Mouse (Mus musculus) urinary bladder, postnatal 14 days (tissue): Measurements from ENCODE around the gene Wfdc10.

Experiments
- DNase-seq: peaks from one replicate; pipeline ENCODE4 v3.0.0; 2021; ENCODE audit warnings: low spot score

Gene Wfdc10

DNA sequence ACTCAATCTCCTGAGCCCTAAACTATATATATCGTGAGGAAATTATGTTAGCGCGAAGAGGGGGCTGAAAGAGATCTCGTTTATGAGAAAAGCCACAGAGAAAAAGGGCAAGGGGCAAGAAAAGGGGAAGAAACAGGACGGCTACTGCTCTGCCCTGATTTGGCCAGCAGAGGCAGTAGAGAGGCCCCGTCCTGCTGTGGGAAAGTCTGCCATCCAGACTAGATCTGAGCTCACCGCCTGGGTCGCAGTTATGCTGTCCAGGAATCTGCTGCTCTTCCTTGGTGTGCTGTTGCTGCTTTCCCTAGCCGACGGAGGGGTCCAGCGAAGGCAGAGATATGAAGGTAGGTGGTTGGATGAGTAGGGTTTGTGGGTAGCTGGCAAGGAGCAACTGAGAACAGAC lies at the start of gene Wfdc10:
Gene Wfdc10 (plus strand): TSS at position 189 of the 400 bp plus-strand sequence.
- peak; percentile 60 for DNase-seq

DNA sequence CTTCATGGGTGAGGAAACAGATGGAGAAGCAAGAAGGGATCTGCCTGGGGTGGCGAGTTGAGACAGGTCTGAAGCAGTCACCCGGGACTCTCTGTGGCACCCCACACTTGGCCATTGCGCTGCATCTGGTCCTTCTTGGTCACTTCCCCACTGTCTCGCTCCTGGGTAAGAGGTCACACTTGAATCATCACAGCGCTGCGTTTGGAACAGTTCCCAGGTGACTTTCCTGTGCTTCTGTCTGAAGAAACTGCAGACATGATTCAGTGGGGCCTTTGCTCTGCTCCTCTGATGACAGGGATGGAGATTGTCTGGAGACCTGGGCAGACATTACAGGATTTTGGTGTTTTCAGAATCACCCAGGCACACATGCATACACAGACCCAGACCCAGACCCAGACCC lies 47.1 kb upstream of the Wfdc10 start:
- DNase-seq = peak; percentile 26

DNA sequence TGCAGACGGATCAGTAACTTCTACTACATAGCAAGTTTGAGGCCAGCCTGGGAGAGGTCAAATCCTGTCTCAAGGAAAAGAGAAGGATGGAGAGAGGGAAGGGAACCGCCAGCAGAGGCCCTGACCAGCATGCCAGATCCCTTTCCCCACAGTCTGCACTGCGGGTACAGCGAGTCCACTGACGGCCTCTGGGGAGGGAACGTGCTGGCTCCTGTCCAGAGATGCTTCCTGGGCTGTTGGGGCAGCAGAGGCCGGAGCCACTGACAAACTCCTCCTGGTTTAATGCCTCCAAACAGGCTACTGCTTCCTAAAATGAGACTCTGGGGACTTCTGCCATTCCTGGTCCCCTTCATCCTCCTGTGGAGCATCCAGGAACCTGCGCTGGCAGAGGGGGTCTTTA lies 42.4 kb upstream of the Wfdc10 start, which contains the start of the genes Wfdc6b and Wfdc8:
Gene Wfdc6b (plus strand): TSS at position 52 of the 400 bp plus-strand sequence.
Gene Wfdc8 (minus strand): TSS at position 156 of the 400 bp plus-strand sequence.
- DNase-seq = peak; percentile 68

DNA sequence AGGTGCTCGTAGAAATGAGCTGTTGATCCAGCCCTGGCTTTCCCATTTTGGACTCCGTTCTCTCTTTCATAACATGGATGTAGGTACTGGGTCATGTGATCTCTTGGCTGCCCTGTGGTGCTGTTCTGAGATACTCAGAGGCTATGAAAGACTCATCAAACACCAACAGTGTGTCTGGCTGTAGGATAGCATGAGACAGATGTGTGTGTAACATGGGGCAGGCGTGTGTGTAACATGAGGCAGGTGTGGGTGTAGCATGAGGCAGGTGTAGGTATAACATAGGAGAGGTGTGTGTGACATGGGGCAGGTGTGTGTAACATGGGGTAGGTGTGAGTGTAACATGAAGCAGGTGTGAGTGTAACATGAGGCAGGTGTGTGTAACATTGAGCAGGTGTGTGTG lies 40.5 kb upstream of the Wfdc10 start:
- no peak for DNase-seq

DNA sequence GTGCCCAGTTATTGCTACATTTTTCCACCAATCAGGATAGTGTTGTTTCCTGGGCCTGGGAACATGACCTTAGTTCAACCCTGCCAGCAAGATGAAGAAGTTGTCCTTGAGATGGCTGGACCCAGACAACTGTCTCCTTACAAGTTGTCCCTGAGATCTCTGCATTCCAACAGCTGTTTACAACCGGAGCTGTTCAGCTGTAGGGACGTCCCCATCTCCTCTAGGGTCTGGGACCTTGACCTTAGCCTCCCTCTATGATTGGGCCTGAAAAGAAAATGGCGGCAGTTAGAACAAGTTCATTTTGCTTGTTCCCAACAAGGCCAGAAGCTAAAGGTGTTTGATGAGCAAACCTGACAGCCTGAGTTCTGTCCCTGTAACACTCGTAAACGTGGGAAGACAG lies 36.8 kb upstream of the Wfdc10 start:
- DNase-seq = no peak

DNA sequence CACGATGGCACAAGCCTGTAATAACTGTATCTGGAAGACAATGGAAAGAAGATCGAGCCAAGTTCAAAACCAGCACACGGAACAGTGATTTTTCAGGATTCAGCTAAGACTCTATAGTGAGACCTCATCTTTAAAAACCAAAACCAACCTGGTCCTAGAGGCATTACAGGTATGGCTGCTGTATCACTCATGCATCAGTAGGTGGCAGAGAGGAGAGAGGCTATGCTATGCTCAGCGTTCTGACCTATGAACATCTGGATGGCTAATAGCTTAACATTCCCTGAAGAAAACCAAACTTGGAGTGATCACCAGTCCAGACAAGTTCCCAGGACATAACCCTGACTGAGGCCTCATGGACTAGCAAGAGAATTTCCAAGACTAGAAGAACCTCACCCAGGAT lies 34.1 kb upstream of the Wfdc10 start:
- DNase-seq = no peak

- no peak for DNase-seq
Observed at GRCm38 (mm10) chr2:164635266-164635665, 20.6 kb upstream of the Wfdc10 start.

GRCm38 (mm10) chr2:164638696-164639095 lies 17.1 kb upstream of the Wfdc10 start, which contains the start of gene Wfdc16:
Gene Wfdc16, minus strand, starts transcription at chr2:164638796.
- no peak for DNase-seq

- no peak for DNase-seq
Observed at GRCm38 (mm10) chr2:164641129-164641528, 14.7 kb upstream of the Wfdc10 start.

DNA sequence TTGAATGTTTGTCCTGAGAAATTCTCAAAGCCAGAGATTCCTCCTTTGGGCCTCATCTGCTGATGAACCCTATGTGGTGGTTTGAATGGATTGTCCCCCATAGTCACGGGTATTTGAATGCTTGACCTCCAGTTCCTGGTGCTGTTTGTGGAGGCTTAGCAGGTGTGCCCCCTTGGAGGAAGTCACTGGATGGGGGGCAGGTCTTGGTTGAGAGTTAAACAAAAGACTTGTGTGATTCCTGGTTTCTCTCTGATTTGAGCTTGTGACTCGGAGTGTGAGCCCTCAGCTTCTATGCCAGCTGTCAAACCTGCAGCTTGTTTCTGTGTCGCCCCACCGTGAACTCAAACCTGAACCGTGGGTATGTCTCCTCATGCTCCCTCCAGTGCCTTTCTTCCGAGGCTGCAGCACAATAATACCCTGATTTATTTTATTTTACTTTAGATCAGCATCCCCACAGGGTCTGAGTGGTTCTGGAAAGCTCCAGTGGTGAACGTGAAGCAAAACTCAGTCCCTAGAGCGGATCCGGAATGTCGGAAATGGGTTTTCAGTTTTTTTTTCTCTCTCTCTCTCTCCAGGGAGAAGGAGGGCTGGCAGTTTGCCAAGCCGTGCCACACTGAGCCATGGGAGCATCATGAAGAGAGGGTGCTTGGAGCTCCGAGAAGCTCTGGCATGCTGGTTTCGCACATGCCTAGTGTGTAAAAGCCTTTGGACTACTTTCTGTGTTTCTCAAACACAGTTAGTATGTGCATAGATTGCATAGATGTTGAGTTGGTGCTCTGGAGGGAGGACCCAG lies 13.8 kb upstream of the Wfdc10 start:
- no peak for DNase-seq

DNA sequence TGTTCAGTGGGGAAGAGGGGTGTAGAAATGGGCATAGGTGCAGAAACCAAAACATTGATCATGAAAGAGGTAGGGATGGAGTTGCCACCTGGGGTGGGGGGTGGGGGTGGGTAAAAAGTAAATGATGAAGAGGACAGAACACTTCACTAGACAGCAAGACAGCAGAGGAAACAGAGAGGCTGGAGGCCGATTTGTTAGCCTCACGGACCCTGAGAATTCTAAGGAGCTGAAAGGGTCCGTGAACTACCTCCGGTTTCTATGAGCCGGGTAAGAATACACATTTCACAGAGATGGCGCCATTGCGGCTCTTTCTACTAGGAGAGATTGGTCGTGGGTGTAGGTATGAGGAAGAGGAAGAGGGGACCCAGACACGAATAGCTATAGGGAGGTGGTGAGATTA lies 637 bp downstream of the Wfdc10 start, which contains the start of gene Wfdc9:
Gene Wfdc9 (minus strand): TSS at position 101 of the 400 bp plus-strand sequence.
- no peak for DNase-seq

DNA sequence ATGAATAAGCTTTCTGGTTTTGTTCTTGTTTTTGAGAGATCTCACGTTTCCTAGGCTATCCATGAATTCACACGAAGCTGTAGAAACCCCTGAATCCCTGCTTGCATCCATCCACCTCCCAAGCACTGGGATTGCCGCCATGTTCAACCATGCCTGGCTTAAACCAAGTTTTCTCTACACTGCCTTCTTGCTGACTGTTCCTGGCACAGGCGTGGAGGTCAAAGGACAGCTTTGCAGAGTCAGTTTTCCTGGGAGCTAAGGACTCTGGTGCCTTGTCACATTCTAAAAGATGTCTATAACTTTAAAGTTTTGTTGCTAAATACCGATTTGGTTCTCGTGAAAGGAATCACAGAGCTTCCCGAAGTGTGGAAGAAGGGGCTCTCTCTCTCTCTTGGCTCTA lies 9.0 kb downstream of the Wfdc10 start:
- DNase-seq = no peak

DNA sequence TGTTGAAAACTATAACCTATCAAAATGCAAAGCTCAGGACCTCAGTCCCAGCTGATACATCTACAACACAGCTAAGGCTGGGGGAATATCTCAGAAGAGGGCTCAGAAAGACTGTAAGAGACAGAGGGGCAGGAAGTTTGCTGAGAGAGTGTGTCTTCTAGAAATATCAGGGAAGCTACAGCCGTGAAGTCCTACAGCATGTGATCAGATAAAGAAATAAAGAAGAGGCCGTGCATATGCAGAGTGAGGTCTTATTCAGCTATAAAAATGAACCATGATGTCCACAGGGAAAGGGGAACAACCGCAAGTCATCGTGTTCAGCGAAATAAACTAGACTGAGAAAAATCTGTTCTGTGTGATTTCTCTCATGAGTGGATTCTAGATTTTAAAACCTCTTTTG lies 14.4 kb downstream of the Wfdc10 start:
- DNase-seq = no peak

DNA sequence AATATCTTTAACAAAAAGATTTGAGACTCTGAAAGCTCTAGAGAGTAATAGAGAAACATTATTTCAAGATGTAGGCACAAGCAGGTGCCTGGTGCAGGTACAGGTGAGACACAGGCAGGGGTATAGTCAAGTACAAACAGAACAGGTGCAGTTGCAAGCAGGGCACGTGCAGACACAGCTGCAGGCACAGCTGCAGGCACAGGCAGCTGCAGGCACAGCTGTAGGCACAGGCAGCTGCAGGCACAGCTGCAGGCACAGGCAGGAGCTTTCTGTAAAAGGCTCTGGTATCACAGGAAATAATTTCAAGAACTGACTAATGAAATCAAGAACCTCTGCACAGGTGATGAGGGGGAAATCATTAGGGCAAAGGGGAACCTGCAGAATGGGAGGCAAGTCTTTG lies 15.1 kb downstream of the Wfdc10 start:
- DNase-seq = no peak

- peak; percentile 30 for DNase-seq
Observed at GRCm38 (mm10) chr2:164673987-164674386, 18.1 kb downstream of the Wfdc10 start, which contains the start of gene Wfdc11. Gene Wfdc11, minus strand, starts transcription at chr2:164674087.

DNA sequence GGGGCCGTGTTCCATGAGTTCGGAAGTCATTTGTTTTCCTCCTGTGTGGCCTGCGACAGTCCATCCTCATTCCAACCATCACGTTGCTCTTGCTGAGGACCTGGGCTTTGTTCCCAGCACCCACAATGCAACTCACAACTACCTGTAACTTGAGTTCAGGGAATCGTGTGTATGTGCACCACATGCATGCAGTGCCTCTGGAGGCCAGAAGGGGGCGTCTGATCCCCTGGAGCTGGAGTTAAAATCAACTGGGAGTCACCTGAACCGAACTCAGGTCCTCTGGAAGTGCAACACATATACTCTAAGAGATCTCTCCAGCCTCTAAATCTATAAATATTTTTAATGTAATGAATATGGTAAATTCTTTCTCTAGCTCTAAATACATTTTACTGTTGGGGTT lies 20.3 kb downstream of the Wfdc10 start:
- no peak for DNase-seq

GRCm38 (mm10) chr2:164676916-164677685 lies 21.3 kb downstream of the Wfdc10 start:
- DNase-seq = no peak

DNA sequence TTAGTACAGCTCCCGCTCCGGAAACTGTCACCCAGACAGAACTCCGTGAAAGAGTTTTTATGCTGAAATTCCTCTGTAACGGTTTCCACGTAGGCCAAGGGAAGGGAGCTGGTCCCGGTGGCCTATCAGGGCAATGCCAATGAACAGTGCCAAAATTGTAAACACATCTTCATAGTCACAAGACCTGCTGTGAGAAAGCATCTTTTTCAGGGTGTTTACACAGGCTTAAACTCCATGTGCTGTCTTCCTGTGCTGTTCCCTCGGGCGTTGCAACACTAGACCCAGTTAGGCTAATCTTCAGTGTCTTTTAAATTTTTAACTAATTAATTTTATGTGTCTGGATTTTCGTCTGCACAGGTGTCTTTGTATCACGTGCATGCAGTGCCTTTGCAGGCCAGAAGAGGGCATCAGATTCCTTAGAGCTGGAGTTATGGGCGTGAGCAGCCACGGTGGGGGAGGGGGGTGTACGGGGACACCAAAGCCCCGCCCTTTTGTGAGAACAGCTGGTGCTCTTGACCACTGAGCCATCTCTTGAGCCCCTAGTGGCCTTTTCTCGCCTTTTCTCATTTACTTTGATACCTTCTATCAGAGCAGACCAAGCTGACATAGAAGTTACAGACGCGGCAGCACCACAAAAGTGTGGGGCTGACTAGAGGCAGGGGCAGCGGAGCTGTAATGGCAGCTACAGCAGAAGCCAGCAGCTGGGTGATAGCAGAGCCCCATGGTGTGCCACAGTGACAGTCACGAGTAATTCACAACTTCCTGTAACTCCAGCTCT lies 23.2 kb downstream of the Wfdc10 start:
- peak; percentile 78 for DNase-seq

DNA sequence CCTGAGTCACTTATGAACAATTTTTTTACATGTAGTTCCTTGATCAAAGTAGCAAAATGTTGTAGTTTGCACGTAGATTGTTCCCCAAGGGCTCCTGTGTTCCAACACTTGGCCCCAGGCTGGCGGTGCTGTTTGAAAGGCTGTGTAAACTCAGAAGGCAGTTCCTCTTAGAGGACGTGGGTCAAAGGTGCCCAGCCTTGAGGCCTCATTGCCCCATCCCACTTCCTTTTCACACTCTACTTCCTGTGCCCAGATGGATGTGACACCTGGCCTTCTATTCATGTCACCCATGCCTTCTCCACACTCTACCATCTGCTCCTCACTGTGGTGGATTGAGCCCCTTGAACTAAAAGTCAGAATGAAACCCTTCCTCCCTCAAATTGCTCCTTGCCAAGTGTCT lies 24.1 kb downstream of the Wfdc10 start:
- DNase-seq = no peak

GRCm38 (mm10) chr2:164684807-164685206 lies 29.0 kb downstream of the Wfdc10 start, which contains the start of gene Wfdc13:
Gene Wfdc13, plus strand, starts transcription at chr2:164685107.
- no peak for DNase-seq

- DNase-seq = no peak
Observed at GRCm38 (mm10) chr2:164698201-164698600, 42.4 kb downstream of the Wfdc10 start, which contains the start of gene Spint4. Gene Spint4, plus strand, starts transcription at chr2:164698501.

DNA sequence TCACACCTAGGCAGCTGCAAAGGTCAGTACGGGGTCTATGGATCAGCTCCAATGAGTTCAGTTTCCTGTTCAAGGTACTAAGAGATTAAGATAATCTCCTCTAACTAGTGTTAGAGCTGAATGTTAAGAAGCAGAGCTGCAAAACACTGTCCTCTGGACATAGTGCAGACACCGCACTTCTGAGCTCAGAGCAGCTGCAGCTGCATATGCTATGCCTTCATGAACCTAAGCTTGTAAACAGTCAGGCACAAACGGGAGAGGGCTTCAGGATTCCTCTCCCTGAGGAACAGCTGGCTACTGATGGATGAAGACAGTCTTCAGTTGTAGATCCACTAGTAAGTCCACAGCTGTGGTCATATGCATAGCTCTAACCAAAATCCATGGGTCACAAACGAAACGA lies 45.1 kb downstream of the Wfdc10 start:
- no peak for DNase-seq
